Mouse (Mus musculus) MEL (cell line): Measurements from ENCODE around the gene Exph5. TPM values are rescaled to one million over a fixed set of nuclear protein-coding genes. Genes with fewer than 3 reads are reported as not detected.

ENCODE experiments used
- DNase-seq: peaks from one replicate; pipeline ENCODE4 v3.0.0; 2011; ENCODE audit warnings: low read depth, low spot score
- H3K27ac ChIP-seq: 2 replicates; pipeline ENCODE4 v1.5.1; 2012; ENCODE audit warnings: low read depth, mild to moderate bottlenecking, control low read depth, low read length, moderate library complexity; ENCODE audit not compliant: control insufficient read depth
- H3K27me3 ChIP-seq, 2 experiments: fragments of 150-350 bp in 1 of 2; sonication (generic) in 1 of 2; 2 replicates each; pipeline ENCODE4 v1.6.1; 2012; ENCODE audit warnings: low read length in 2 of 2, mild to moderate bottlenecking in 2 of 2, improper control_type of control experiment in 1 of 2, moderate library complexity in 1 of 2; ENCODE audit not compliant: insufficient read depth in 2 of 2, control insufficient read depth in 1 of 2
- H3K36me3 ChIP-seq, 2 experiments: 2 replicates each; pipeline ENCODE4 v1.6.1; 2012 to 2014; ENCODE audit warnings: low read length in 2 of 2, improper control_type of control experiment in 1 of 2, inconsistent platforms in 1 of 2, mild to moderate bottlenecking in 1 of 2; ENCODE audit not compliant: insufficient read depth in 2 of 2, control insufficient read depth in 1 of 2
- H3K4me1 ChIP-seq, 2 experiments: fragments of 150-350 bp in 1 of 2; sonication (generic) in 1 of 2; 2 replicates each; pipeline ENCODE4 v1.6.1; 2012; ENCODE audit warnings: low read length in 2 of 2, improper control_type of control experiment in 1 of 2, mild to moderate bottlenecking in 1 of 2; ENCODE audit not compliant: insufficient read depth in 2 of 2, control insufficient read depth in 1 of 2
- H3K4me3 ChIP-seq, 2 experiments: fragments of 150-350 bp in 1 of 2; sonication (generic) in 1 of 2; 2 replicates each; pipeline ENCODE4 v1.5.1; 2012; ENCODE audit warnings: low read depth in 2 of 2, low read length in 2 of 2, mild to moderate bottlenecking in 2 of 2, moderate library complexity in 2 of 2, control low read depth in 1 of 2, improper control_type of control experiment in 1 of 2; ENCODE audit not compliant: control insufficient read depth in 1 of 2, insufficient read depth in 1 of 2
- H3K79me2 ChIP-seq: 2 replicates; pipeline ENCODE4 v1.6.1; 2012; ENCODE audit warnings: mild to moderate bottlenecking, low read length, moderate library complexity; ENCODE audit not compliant: control insufficient read depth, poor library complexity, insufficient read depth
- H3K9ac ChIP-seq: 2 replicates; pipeline ENCODE4 v1.6.1; 2012; ENCODE audit warnings: low read depth, mild to moderate bottlenecking, control low read depth, low read length, moderate library complexity; ENCODE audit not compliant: control insufficient read depth, poor library complexity, severe bottlenecking
- H3K9me3 ChIP-seq: fragments of 150-350 bp; sonication (generic); replicated peaks from 2 replicates; pipeline ENCODE4 v1.6.1; 2012; ENCODE audit warnings: mild to moderate bottlenecking, low read length, improper control_type of control experiment, moderate library complexity; ENCODE audit not compliant: insufficient read depth
- BHLHE40 ChIP-seq: IDR thresholded peaks from 2 replicates; pipeline ENCODE4 v1.6.1; 2012; ENCODE audit warnings: low read depth, mild to moderate bottlenecking, inconsistent platforms, low read length, improper control_type of control experiment, borderline replicate concordance
- CHD1 ChIP-seq: IDR thresholded peaks from 2 replicates; pipeline ENCODE4 v1.6.1; 2012; ENCODE audit warnings: low read depth, mild to moderate bottlenecking, inconsistent platforms, low read length, improper control_type of control experiment
- CHD2 ChIP-seq: IDR thresholded peaks from 2 replicates; pipeline ENCODE4 v1.6.1; 2011; ENCODE audit warnings: low read length, improper control_type of control experiment
- E2F4 ChIP-seq: IDR thresholded peaks from 2 replicates; pipeline ENCODE4 v1.6.1; 2011; ENCODE audit warnings: low read depth, low read length, improper control_type of control experiment, borderline replicate concordance
- ELF1 ChIP-seq: IDR thresholded peaks from 2 replicates; pipeline ENCODE4 v1.6.1; 2014; ENCODE audit warnings: low read depth, mild to moderate bottlenecking, inconsistent platforms, low read length, improper control_type of control experiment, moderate library complexity
- EP300 ChIP-seq, 2 experiments: IDR thresholded peaks; 2 replicates each; pipeline ENCODE4 v1.6.1; 2011; ENCODE audit warnings: improper control_type of control experiment in 2 of 2, low read length in 2 of 2, low read depth in 1 of 2, mild to moderate bottlenecking in 1 of 2
- ETS1 ChIP-seq: IDR thresholded peaks from 2 replicates; pipeline ENCODE4 v1.6.1; 2012; ENCODE audit warnings: low read depth, mild to moderate bottlenecking, inconsistent platforms, low read length, improper control_type of control experiment, moderate library complexity
- GABPA ChIP-seq: IDR thresholded peaks from 2 replicates; pipeline ENCODE4 v1.6.1; 2012; ENCODE audit warnings: low read depth, mild to moderate bottlenecking, inconsistent platforms, low read length, improper control_type of control experiment, moderate library complexity
- GATA1 ChIP-seq: IDR thresholded peaks from 2 replicates; pipeline ENCODE4 v1.6.1; 2011; ENCODE audit warnings: low read depth, low read length, improper control_type of control experiment
- JUND ChIP-seq: IDR thresholded peaks from 2 replicates; pipeline ENCODE4 v1.6.1; 2011; ENCODE audit warnings: low read depth, mild to moderate bottlenecking, improper control_type of control experiment, low read length
- KAT2A ChIP-seq: conservative IDR thresholded peaks from 2 replicates; pipeline ENCODE4 v1.6.1; 2012; ENCODE audit warnings: low read depth, low read length, improper control_type of control experiment, inconsistent platforms
- MAFK ChIP-seq: IDR thresholded peaks from 2 replicates; pipeline ENCODE4 v1.6.1; 2011; ENCODE audit warnings: low read depth, mild to moderate bottlenecking, low read length, improper control_type of control experiment, borderline replicate concordance
- MAX ChIP-seq: IDR thresholded peaks from 2 replicates; pipeline ENCODE4 v1.6.1; 2011; ENCODE audit warnings: low read length, improper control_type of control experiment
- MEF2A ChIP-seq: IDR thresholded peaks from 2 replicates; pipeline ENCODE4 v1.6.1; 2014; ENCODE audit warnings: low read depth, mild to moderate bottlenecking, inconsistent platforms, low read length, improper control_type of control experiment; ENCODE audit not compliant: poor library complexity, insufficient replicate concordance, severe bottlenecking; ENCODE audit errors: extremely low read depth
- NELFE ChIP-seq: IDR thresholded peaks from 2 replicates; pipeline ENCODE4 v1.6.1; 2011; ENCODE audit warnings: low read depth, low read length, improper control_type of control experiment
- POLR2A ChIP-seq, 2 experiments: IDR thresholded peaks; 2 replicates each; pipeline ENCODE4 v1.6.1; 2011 to 2012; ENCODE audit warnings: low read length in 2 of 2, mild to moderate bottlenecking in 2 of 2, control low read depth in 1 of 2, improper control_type of control experiment in 1 of 2, low read depth in 1 of 2, moderate library complexity in 1 of 2; ENCODE audit not compliant: control insufficient read depth in 1 of 2, insufficient read depth in 1 of 2, poor library complexity in 1 of 2
- POLR2AphosphoS2 ChIP-seq: IDR thresholded peaks from 2 replicates; pipeline ENCODE4 v1.6.1; 2011; ENCODE audit warnings: low read length, improper control_type of control experiment
- POLR2AphosphoS5 ChIP-seq: IDR thresholded peaks from 2 replicates; pipeline ENCODE4 v1.6.1; 2012; ENCODE audit warnings: low read depth, borderline replicate concordance, mild to moderate bottlenecking, inconsistent platforms, low read length, moderate library complexity, mixed read lengths
- RAD21 ChIP-seq: IDR thresholded peaks from 2 replicates; pipeline ENCODE4 v1.6.1; 2011; ENCODE audit warnings: mild to moderate bottlenecking, low read depth, low read length, improper control_type of control experiment
- SIN3A ChIP-seq: IDR thresholded peaks from 2 replicates; pipeline ENCODE4 v1.6.1; 2012; ENCODE audit warnings: low read length, improper control_type of control experiment, inconsistent platforms
- SMC3 ChIP-seq: IDR thresholded peaks from 2 replicates; pipeline ENCODE4 v1.6.1; 2011; ENCODE audit warnings: low read depth, low read length, improper control_type of control experiment
- TBP ChIP-seq: IDR thresholded peaks from 2 replicates; pipeline ENCODE4 v1.8.0; 2011; ENCODE audit warnings: low read depth, low read length, improper control_type of control experiment
- TCF12 ChIP-seq: IDR thresholded peaks from 2 replicates; pipeline ENCODE4 v1.6.1; 2014; ENCODE audit warnings: low read depth, mild to moderate bottlenecking, inconsistent platforms, low read length, improper control_type of control experiment, moderate library complexity
- UBTF ChIP-seq: IDR thresholded peaks from 2 replicates; pipeline ENCODE4 v1.6.1; 2012; ENCODE audit warnings: low read depth, mild to moderate bottlenecking, inconsistent platforms, low read length, improper control_type of control experiment, moderate library complexity, borderline replicate concordance; ENCODE audit not compliant: insufficient read depth
- USF1 ChIP-seq: IDR thresholded peaks from 2 replicates; pipeline ENCODE4 v1.6.1; 2014; ENCODE audit warnings: low read depth, mild to moderate bottlenecking, inconsistent platforms, low read length, improper control_type of control experiment, moderate library complexity
- USF2 ChIP-seq, 2 experiments: IDR thresholded peaks; 2 replicates each; pipeline ENCODE4 v1.6.1; 2011 to 2012; ENCODE audit warnings: improper control_type of control experiment in 2 of 2, low read length in 2 of 2, borderline replicate concordance in 1 of 2, inconsistent platforms in 1 of 2, low read depth in 1 of 2, mild to moderate bottlenecking in 1 of 2; ENCODE audit not compliant: insufficient read depth in 1 of 2
- ZKSCAN1 ChIP-seq: IDR thresholded peaks from 2 replicates; pipeline ENCODE4 v1.6.1; 2012; ENCODE audit warnings: low read depth, mild to moderate bottlenecking, inconsistent platforms, low read length, improper control_type of control experiment, moderate library complexity
- ZMIZ1 ChIP-seq: IDR thresholded peaks from 2 replicates; pipeline ENCODE4 v1.6.1; 2012; ENCODE audit warnings: low read depth, mild to moderate bottlenecking, inconsistent platforms, low read length, improper control_type of control experiment, moderate library complexity
- ZNF384 ChIP-seq: IDR thresholded peaks from 2 replicates; pipeline ENCODE4 v1.6.1; 2012; ENCODE audit warnings: low read depth, mild to moderate bottlenecking, inconsistent platforms, low read length, improper control_type of control experiment
- polyA plus RNA-seq, 2 experiments: library from polyadenylated mRNA; stranded (reverse) in 1 of 2; unstranded in 1 of 2; fragments of >175 nt in 1 of 2; fragments of >200 nt in 1 of 2; gene quantifications; 2 replicates each; pipeline versions ENCODE4 v1.2.1 to v1.2.4; 2012; ENCODE audit warnings: low replicate concordance in 2 of 2, low read depth in 1 of 2; ENCODE audit not compliant: insufficient read length in 2 of 2, insufficient read depth in 1 of 2, missing spikeins in 1 of 2
- total RNA-seq: library from RNA; depleted of rRNA; stranded (reverse); fragments of 300-350 nt; gene quantifications from 2 replicates; pipeline ENCODE4 v1.2.3, GENCODE M21; 2012

Gene Exph5
- total and polyA plus RNA-seq, 3 experiments, result not detected

DNA sequence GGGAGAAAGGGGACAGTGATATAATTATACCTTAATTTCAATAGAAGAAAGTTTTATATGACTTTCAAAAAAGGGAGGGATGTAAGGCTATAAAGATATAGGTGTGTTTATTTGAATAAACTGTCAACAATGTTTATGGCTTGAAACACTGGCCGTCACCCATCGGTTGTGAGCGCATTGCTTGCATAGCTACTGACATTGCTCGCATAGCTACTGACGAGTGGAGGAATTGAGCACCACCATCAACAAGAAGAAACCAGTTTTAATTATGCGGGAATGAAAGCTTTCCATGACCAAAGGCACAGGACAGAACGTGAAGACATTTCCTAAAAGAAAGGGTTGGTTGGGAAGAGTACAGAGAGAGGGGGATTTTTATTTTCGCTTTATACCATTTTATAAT, 99.7 kb downstream of the Exph5 start:
- no peak overlapping the region for H3K9ac ChIP-seq
- H3K27me3 ChIP-seq, result no peaks in the 10 kb centered on the region
- no peaks in the 10 kb centered on the region for H3K9me3 ChIP-seq
- no peak for DNase-seq
- TF ChIP-seq USF1, result no peak
- no peak for TF ChIP-seq MAX
- TF ChIP-seq MEF2A, result no peak
- TF ChIP-seq EP300 (IDR thresholded peaks at IDR 0.05; ENCODE audit: low read depth in 1 of 2, low read length in 2 of 2), result no peak
- no peak for TF ChIP-seq TCF12
- no peak for TF ChIP-seq GABPA
- no peak for TF ChIP-seq ZMIZ1
- no peak for TF ChIP-seq JUND
- no peak for TF ChIP-seq E2F4
- TF ChIP-seq SIN3A, result no peak
- TF ChIP-seq ZNF384, result no peak
- no peak for TF ChIP-seq CHD1
- no peak for TF ChIP-seq ELF1
- no peak for TF ChIP-seq NELFE
- TF ChIP-seq ETS1, result no peak
- TF ChIP-seq MAFK, result no peak
- no peak for TF ChIP-seq POLR2A (IDR thresholded peaks at IDR 0.05; ENCODE audit: control insufficient read depth in 1 of 2, insufficient read depth in 1 of 2, low read depth in 1 of 2, low read length in 2 of 2, poor library complexity in 1 of 2)
- TF ChIP-seq KAT2A, result no peak
- H3K4me1 ChIP-seq, result no peaks in the 10 kb centered on the region; a peak in 1 of 4 replicates
- no peaks in the 10 kb centered on the region for H3K79me2 ChIP-seq
- H3K4me3 ChIP-seq, result no peak overlapping the region
- no peaks in the 10 kb centered on the region for H3K36me3 ChIP-seq
- no peak overlapping the region for H3K27ac ChIP-seq

- DNase-seq, result no peak
- H3K9ac ChIP-seq, result no peak within 1 kb of the TSS
- H3K79me2 ChIP-seq, result no peaks in the 10 kb centered on the region
- TF ChIP-seq UBTF (no peak), RAD21 (no peak), GATA1 (no peak), JUND (no peak), BHLHE40 (no peak), USF2 (IDR thresholded peaks at IDR 0.05; ENCODE audit: borderline replicate concordance in 1 of 2, insufficient read depth in 1 of 2, low read depth in 1 of 2, low read length in 2 of 2) (no peak), CHD2 (no peak), POLR2AphosphoS2 (no peak), POLR2AphosphoS5 (no peak), GABPA (no peak), ZKSCAN1 (no peak), TBP (no peak), TCF12 (no peak), ZMIZ1 (no peak), NELFE (no peak), USF1 (no peak), SMC3 (no peak), SIN3A (no peak)
- no peak within 1 kb of the TSS for H3K4me3 ChIP-seq
- H3K9me3 ChIP-seq, result no peaks in the 10 kb centered on the region
- H3K36me3 ChIP-seq, result no peaks in the 10 kb centered on the region
- no peaks in the 10 kb centered on the region for H3K27me3 ChIP-seq
- H3K4me1 ChIP-seq, result no peaks in the 10 kb centered on the region; a peak in 1 of 4 replicates
- no peak within 1 kb of the TSS for H3K27ac ChIP-seq
These were observed 100.8 kb downstream of the Exph5 start, which contains the start of gene 4930550C14Rik for GRCm38 (mm10) chr9:53402291-53402711. 4930550C14Rik (plus strand) TSS chr9:53402325.
